Mouse (Mus musculus) liver, postnatal 0 days (tissue): ENCODE measurements at regions not wholly inside any gene's neighbourhood (a gene's known extent, or its start where the extent isn't known, plus 50 kb on each side); places are given as distances from the start of the nearest gene placed in this dataset.

ENCODE experiments used
- CTCF ChIP-seq: sonication (generic); IDR thresholded peaks from 2 replicates; pipeline ENCODE4 v1.5.1; 2016; ENCODE audit warnings: antibody characterized with exemption, low read depth
- EP300 ChIP-seq: IDR thresholded peaks from 2 replicates; pipeline ENCODE4 v1.6.1; 2016; ENCODE audit warnings: antibody characterized with exemption, low read depth, mild to moderate bottlenecking

DNA sequence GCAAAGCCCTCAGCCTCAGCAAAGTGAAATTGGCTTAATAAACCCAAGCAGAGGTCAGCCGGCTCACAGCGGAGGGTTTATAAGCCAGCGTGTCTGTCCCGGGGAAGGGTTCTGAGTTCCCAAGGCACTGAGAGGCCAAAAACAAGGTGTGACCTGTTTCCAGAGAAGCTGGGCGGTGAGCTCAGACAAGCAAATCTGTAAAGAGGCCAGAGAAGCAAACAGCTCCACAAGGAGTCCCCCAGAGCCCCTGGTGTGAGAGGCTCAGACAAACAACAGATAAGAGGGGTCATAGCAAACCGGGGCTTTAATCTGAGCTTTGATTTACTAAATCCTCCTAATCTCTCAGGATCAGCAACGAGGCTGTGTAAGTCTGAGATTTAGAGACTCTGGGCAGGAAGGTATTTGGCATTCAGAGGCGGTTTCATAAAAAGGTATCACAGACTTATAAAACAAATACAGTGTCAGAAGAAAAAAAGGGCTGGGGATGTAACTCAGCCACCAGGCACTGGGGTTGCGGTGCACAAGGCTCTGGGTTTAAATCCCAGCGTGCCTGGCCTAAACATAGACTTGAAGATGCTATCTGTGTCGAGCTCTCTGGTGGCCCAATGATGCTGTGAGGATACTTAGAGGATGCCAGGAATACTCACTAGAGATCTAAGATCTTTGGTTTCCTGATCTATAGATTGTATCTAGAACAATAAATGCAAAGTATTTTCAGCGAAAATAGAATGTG, 67.8 kb upstream of the Glrp1 start:
- no peak for TF ChIP-seq CTCF
- no peak for TF ChIP-seq EP300
